Mouse (Mus musculus) frontal cortex, postnatal 14 days (tissue): ENCODE measurements around the gene Smc1b.

Experiments used
- DNase-seq, 2 experiments: peaks; one replicate each; pipeline ENCODE4 v3.0.0; 2022; ENCODE audit warnings: low spot score in 2 of 2

The Smc1b gene

GRCm38 (mm10) chr15:85131275-85132192 is at the start of gene Smc1b, which contains the start of gene Ribc2:
Gene Smc1b, minus strand, starts transcription at chr15:85131964.
Gene Ribc2, plus strand, starts transcription at chr15:85132078.
- peak; percentile 59 to 65 for DNase-seq

GRCm38 (mm10) chr15:85180368-85180767 is 48.6 kb upstream of the Smc1b start:
- no peak for DNase-seq

- no peak for DNase-seq
Observed at GRCm38 (mm10) chr15:85179528-85180180, 47.9 kb upstream of the Smc1b start.

- DNase-seq: no peak
Observed at GRCm38 (mm10) chr15:85178172-85178571, 46.4 kb upstream of the Smc1b start.

GRCm38 (mm10) chr15:85177576-85177975 is 45.8 kb upstream of the Smc1b start:
- no peak for DNase-seq

- DNase-seq: no peak
Observed at GRCm38 (mm10) chr15:85174060-85174459, 42.3 kb upstream of the Smc1b start.

- DNase-seq: no peak
Observed at GRCm38 (mm10) chr15:85173425-85173824, 41.7 kb upstream of the Smc1b start.

- no peak for DNase-seq
Observed at GRCm38 (mm10) chr15:85172054-85172453, 40.3 kb upstream of the Smc1b start.

GRCm38 (mm10) chr15:85167086-85167679 is 35.4 kb upstream of the Smc1b start:
- no peak for DNase-seq

- no peak for DNase-seq
Observed at GRCm38 (mm10) chr15:85166433-85166933, 34.7 kb upstream of the Smc1b start.

GRCm38 (mm10) chr15:85162693-85163663 is 31.2 kb upstream of the Smc1b start:
- DNase-seq: no peak

- no peak for DNase-seq
Observed at GRCm38 (mm10) chr15:85161416-85161815, 29.7 kb upstream of the Smc1b start.

- no peak for DNase-seq
Observed at GRCm38 (mm10) chr15:85156198-85156597, 24.4 kb upstream of the Smc1b start.

GRCm38 (mm10) chr15:85154091-85154490 is 22.3 kb upstream of the Smc1b start:
- no peak for DNase-seq

- DNase-seq: no peak
Observed at GRCm38 (mm10) chr15:85152577-85152976, 20.8 kb upstream of the Smc1b start.

- DNase-seq: peak; percentile 36 to 74
Observed at GRCm38 (mm10) chr15:85151433-85151918, 19.7 kb upstream of the Smc1b start.

GRCm38 (mm10) chr15:85144249-85144648 is 12.5 kb upstream of the Smc1b start:
- DNase-seq: no peak

- DNase-seq: no peak
Observed at GRCm38 (mm10) chr15:85143747-85144146, 12.0 kb upstream of the Smc1b start.

GRCm38 (mm10) chr15:85143161-85143560 is 11.4 kb upstream of the Smc1b start:
- DNase-seq: no peak

- DNase-seq: no peak
Observed at GRCm38 (mm10) chr15:85142441-85142840, 10.7 kb upstream of the Smc1b start.

GRCm38 (mm10) chr15:85141290-85141689 is 9.5 kb upstream of the Smc1b start:
- DNase-seq: no peak
